Comparison of ENCODE assay signal across 8 mouse cellular contexts in the genomic region with DNA sequence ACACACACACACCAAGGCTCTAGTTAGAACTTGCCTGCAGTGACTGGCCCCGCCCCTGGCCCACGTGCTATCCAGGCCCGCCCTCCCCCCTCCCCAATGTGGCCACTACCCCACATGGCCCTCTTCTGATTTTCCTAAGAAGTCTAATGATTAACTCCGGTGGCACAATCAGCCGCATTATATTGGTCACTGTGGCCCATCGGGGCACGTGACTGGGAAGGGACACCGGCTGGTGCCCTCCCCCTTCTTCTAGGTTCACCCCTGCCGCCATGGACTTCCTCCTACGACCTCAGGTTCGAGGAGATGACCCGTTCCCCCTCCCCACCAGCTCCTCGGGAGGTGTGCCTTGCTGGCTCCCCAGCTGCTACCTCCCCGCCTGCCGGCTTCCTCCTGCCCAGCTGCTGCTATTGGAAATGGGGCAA. TPM values are rescaled to one million over a fixed set of nuclear protein-coding genes. Genes with fewer than 3 reads are reported as not detected.
DNase-seq lines count a peak whose midpoint lies in the region; ATAC-seq and TF ChIP-seq lines count a peak whose summit lies in the region.

No protein-coding gene starts in this region.

- no peak overlapping the region for H3K4me2 ChIP-seq in midbrain, postnatal 0 days (ENCODE audit: low read depth, low read length, poor library complexity, severe bottlenecking)
- peak overlapping the region; percentile 84 for H3K4me2 ChIP-seq in lung, embryonic 14.5 days

- ATAC-seq in midbrain, postnatal 0 days (ENCODE audit: low FRiP score), result no peak
- ATAC-seq in lung, embryonic 14.5 days (ENCODE audit: insufficient read depth), result no peak

- TF ChIP-seq CTCF in midbrain, postnatal 0 days (IDR thresholded peaks at IDR 0.05), result no peak
- TF ChIP-seq CTCF in lung, embryonic 14.5 days (IDR thresholded peaks at IDR 0.05; ENCODE audit: low read depth), result no peak
- no peak for TF ChIP-seq CTCF in cerebellum, adult 2 months (IDR thresholded peaks at IDR 0.05; ENCODE audit: borderline replicate concordance, insufficient read depth, low read depth, low read length)

- DNase-seq in midbrain, embryonic 10.5 days (ENCODE audit: low spot score), result peak; percentile 42
- no peak for DNase-seq in midbrain, postnatal 0 days (ENCODE audit: low spot score)
- DNase-seq in kidney, adult 8-10 months, result peak; percentile 87 to 92
- peak; percentile 66 for DNase-seq in lung, embryonic 14.5 days
- DNase-seq in yolk sac, embryonic 10.5 days (ENCODE audit: low spot score), result peak; percentile 87
- no peak for DNase-seq in layer of hippocampus, postnatal 10 days (ENCODE audit: low spot score in 2 of 2)
- DNase-seq in T-cell, adult 2 months (ENCODE audit: low spot score), result no peak
- DNase-seq in cerebellum, adult 2 months, result no peak

- H3K27ac ChIP-seq in midbrain, embryonic 10.5 days (replicated peaks), result peak overlapping the region; percentile 65; the same call in 1 of the 2 replicates
- no peak overlapping the region for H3K27ac ChIP-seq in midbrain, postnatal 0 days (ENCODE audit: low read depth, low read length)
- H3K27ac ChIP-seq in lung, embryonic 14.5 days (ENCODE audit: low read depth), result peak overlapping the region; percentile 67
- H3K27ac ChIP-seq in cerebellum, adult 2 months (ENCODE audit: insufficient read depth, low read length), result no peak overlapping the region

- H3K27me3 ChIP-seq in midbrain, embryonic 10.5 days (ENCODE audit: low read depth, poor library complexity, severe bottlenecking), result peaks cover 29% of the 10 kb centered on the region
- no peaks in the 10 kb centered on the region for H3K27me3 ChIP-seq in midbrain, postnatal 0 days (ENCODE audit: insufficient read depth, low read length)
- no peaks in the 10 kb centered on the region for H3K27me3 ChIP-seq in lung, embryonic 14.5 days (ENCODE audit: insufficient read depth, low read length)
- no peaks in the 10 kb centered on the region for H3K27me3 ChIP-seq in cerebellum, adult 2 months (ENCODE audit: control insufficient read depth, insufficient read depth, low read length)

- WGBS in midbrain, embryonic 10.5 days, result 4% methylated on average over 15 of the region's 15 CpGs
- WGBS in midbrain, postnatal 0 days, result 11% methylated on average over 13 of the region's 15 CpGs
- 14% methylated on average over 15 of the region's 15 CpGs for WGBS in lung, embryonic 14.5 days
- 23% methylated on average over 15 of the region's 15 CpGs for WGBS in cerebellum, adult 2 months

- H3K9me3 ChIP-seq in midbrain, embryonic 10.5 days (replicated peaks), result no peaks in the 10 kb centered on the region
- H3K9me3 ChIP-seq in midbrain, postnatal 0 days (ENCODE audit: low read length), result no peaks in the 10 kb centered on the region
- H3K9me3 ChIP-seq in lung, embryonic 14.5 days (ENCODE audit: low read depth, low read length), result no peaks in the 10 kb centered on the region

- peak overlapping the region; percentile 76 for H3K4me3 ChIP-seq in midbrain, embryonic 10.5 days
- no peak overlapping the region for H3K4me3 ChIP-seq in midbrain, postnatal 0 days (ENCODE audit: low read depth, low read length)
- peak overlapping the region; percentile 20 for H3K4me3 ChIP-seq in lung, embryonic 14.5 days (ENCODE audit: low read depth, low read length)
- no peak overlapping the region for H3K4me3 ChIP-seq in cerebellum, adult 2 months (replicated peaks; ENCODE audit: insufficient read depth, low read depth, low read length)

- no peak for TF ChIP-seq POLR2A in cerebellum, adult 2 months (IDR thresholded peaks at IDR 0.05; ENCODE audit: borderline replicate concordance, insufficient read depth, low read length)

- H3K36me3 ChIP-seq in midbrain, embryonic 10.5 days, result peaks cover 40% of the 10 kb centered on the region
- H3K36me3 ChIP-seq in midbrain, postnatal 0 days (ENCODE audit: insufficient read depth, low read length), result peaks cover 29% of the 10 kb centered on the region
- H3K36me3 ChIP-seq in lung, embryonic 14.5 days (ENCODE audit: insufficient read depth), result peaks cover 38% of the 10 kb centered on the region

- H3K9ac ChIP-seq in midbrain, postnatal 0 days (replicated peaks; ENCODE audit: low read length, poor library complexity, severe bottlenecking), result no peak overlapping the region
- H3K9ac ChIP-seq in lung, embryonic 14.5 days, result no peak overlapping the region

- peaks cover 59% of the 10 kb centered on the region for H3K4me1 ChIP-seq in midbrain, embryonic 10.5 days
- H3K4me1 ChIP-seq in midbrain, postnatal 0 days (ENCODE audit: insufficient read depth, low read length), result peaks cover 10% of the 10 kb centered on the region; the same call in 1 of the 2 replicates
- peaks cover 22% of the 10 kb centered on the region for H3K4me1 ChIP-seq in lung, embryonic 14.5 days (ENCODE audit: insufficient read depth)
- no peaks in the 10 kb centered on the region for H3K4me1 ChIP-seq in cerebellum, adult 2 months (ENCODE audit: control insufficient read depth, insufficient read depth, low read length)

RNA-seq across cellular contexts. Expression of a gene that starts 4.4 kb away (rescaled TPM):
- polyA plus RNA-seq in midbrain, embryonic 10.5 days (2016; fragmentation: Nextera tagmentation; extraction: Ambion mirVana), result 32.9 and 33.3 TPM in 2 replicates
- 35.7 and 42.1 TPM in 2 replicates for total RNA-seq in midbrain, postnatal 0 days (2014; rRNA removed)
- 11.5 and 11.8 TPM in 2 replicates for polyA plus RNA-seq in midbrain, postnatal 0 days (2015; fragmentation: Nextera tagmentation; extraction: Ambion mirVana)
- 29.9 and 35.5 TPM in 2 replicates for polyA plus RNA-seq in lung, embryonic 14.5 days (2014; fragmentation: Nextera tagmentation; extraction: Ambion mirVana)
- 10 to 100 TPM; 22.0 to 33.7 TPM for total RNA-seq in layer of hippocampus, postnatal 10 days (2021)
- polyA plus RNA-seq in cerebellum, adult 2 months (2012; rRNA removed), result 81.3 and 88.0 TPM in 2 replicates

RNA-seq across cellular contexts. Expression of a gene that starts 4.7 kb away (rescaled TPM):
- polyA plus RNA-seq in midbrain, embryonic 10.5 days (2016; fragmentation: Nextera tagmentation; extraction: Ambion mirVana), result 49.0 and 61.6 TPM in 2 replicates
- 96.5 and 104 TPM in 2 replicates for total RNA-seq in midbrain, postnatal 0 days (2014; rRNA removed)
- 168 and 182 TPM in 2 replicates for polyA plus RNA-seq in midbrain, postnatal 0 days (2015; fragmentation: Nextera tagmentation; extraction: Ambion mirVana)
- polyA plus RNA-seq in lung, embryonic 14.5 days (2014; fragmentation: Nextera tagmentation; extraction: Ambion mirVana), result 33.6 and 35.5 TPM in 2 replicates
- total RNA-seq in layer of hippocampus, postnatal 10 days (2021), result 100 to 1,000 TPM; 127 to 133 TPM
- 221 and 222 TPM in 2 replicates for polyA plus RNA-seq in cerebellum, adult 2 months (2012; rRNA removed)

RNA-seq across cellular contexts. Expression of a gene that starts 14.8 kb away (rescaled TPM):
- polyA plus RNA-seq in midbrain, embryonic 10.5 days (2016; fragmentation: Nextera tagmentation; extraction: Ambion mirVana), result 0.19 and 0.31 TPM in 2 replicates
- total RNA-seq in midbrain, postnatal 0 days (2014; rRNA removed), result 0.05 TPM in 1 of 2 replicates, not detected in the other
- 0.29 and 0.59 TPM in 2 replicates for polyA plus RNA-seq in midbrain, postnatal 0 days (2015; fragmentation: Nextera tagmentation; extraction: Ambion mirVana)
- polyA plus RNA-seq in lung, embryonic 14.5 days (2014; fragmentation: Nextera tagmentation; extraction: Ambion mirVana), result not detected in 2 replicates
- not detected for total RNA-seq in layer of hippocampus, postnatal 10 days (2021)
- 0.74 and 0.87 TPM in 2 replicates for polyA plus RNA-seq in cerebellum, adult 2 months (2012; rRNA removed)

RNA-seq across cellular contexts. Expression of a gene that starts 17.1 kb away (rescaled TPM):
- polyA plus RNA-seq in midbrain, embryonic 10.5 days (2016; fragmentation: Nextera tagmentation; extraction: Ambion mirVana), result 107 and 113 TPM in 2 replicates
- total RNA-seq in midbrain, postnatal 0 days (2014; rRNA removed), result 139 and 174 TPM in 2 replicates
- polyA plus RNA-seq in midbrain, postnatal 0 days (2015; fragmentation: Nextera tagmentation; extraction: Ambion mirVana), result 97.9 and 109 TPM in 2 replicates
- 91.5 and 93.1 TPM in 2 replicates for polyA plus RNA-seq in lung, embryonic 14.5 days (2014; fragmentation: Nextera tagmentation; extraction: Ambion mirVana)
- 100 to 1,000 TPM in 1 of 2 experiments, 10 to 100 TPM in 1; 87.4 to 111 TPM for total RNA-seq in layer of hippocampus, postnatal 10 days (2021)
- 246 and 265 TPM in 2 replicates for polyA plus RNA-seq in cerebellum, adult 2 months (2012; rRNA removed)

RNA-seq across cellular contexts. Expression of a gene that starts 19.7 kb away (rescaled TPM):
- 30.9 and 32.9 TPM in 2 replicates for polyA plus RNA-seq in midbrain, embryonic 10.5 days (2016; fragmentation: Nextera tagmentation; extraction: Ambion mirVana)
- total RNA-seq in midbrain, postnatal 0 days (2014; rRNA removed), result 52.1 and 91.5 TPM in 2 replicates
- polyA plus RNA-seq in midbrain, postnatal 0 days (2015; fragmentation: Nextera tagmentation; extraction: Ambion mirVana), result 65.3 and 65.5 TPM in 2 replicates
- polyA plus RNA-seq in lung, embryonic 14.5 days (2014; fragmentation: Nextera tagmentation; extraction: Ambion mirVana), result 14.2 and 15.7 TPM in 2 replicates
- total RNA-seq in layer of hippocampus, postnatal 10 days (2021), result 10 to 100 TPM; 24.1 to 26.4 TPM
- 60.6 and 61.1 TPM in 2 replicates for polyA plus RNA-seq in cerebellum, adult 2 months (2012; rRNA removed)

Comparison
In these comparisons a context has a peak if more than half of its experiments do, and no peak if none do; other contexts are left out.
1. DNase-seq: peak in midbrain, embryonic 10.5 days (single experiment), kidney, adult 8-10 months (2 of 2), lung, embryonic 14.5 days (single experiment) and yolk sac, embryonic 10.5 days (single experiment); none in midbrain, postnatal 0 days (single experiment), layer of hippocampus, postnatal 10 days (0 of 2), T-cell, adult 2 months (single experiment) and cerebellum, adult 2 months (0 of 2).
2. H3K27ac ChIP-seq: peak in midbrain, embryonic 10.5 days (single experiment) and lung, embryonic 14.5 days (single experiment); none in midbrain, postnatal 0 days (single experiment) and cerebellum, adult 2 months (single experiment).
3. H3K4me3 ChIP-seq: peak in midbrain, embryonic 10.5 days (single experiment) and lung, embryonic 14.5 days (single experiment); none in midbrain, postnatal 0 days (single experiment) and cerebellum, adult 2 months (single experiment).